Mouse (Mus musculus) left cerebral cortex, adult 9 months (tissue): Measurements from ENCODE around the gene Tagln.
A peak's percentile ranks its signal among the peaks of the same experiment; 100 is the strongest.

Source experiments
- DNase-seq, 2 experiments: peaks; one replicate each; pipeline ENCODE4 v3.0.0; 2022; ENCODE audit warnings: low spot score in 2 of 2

The Tagln gene

DNA sequence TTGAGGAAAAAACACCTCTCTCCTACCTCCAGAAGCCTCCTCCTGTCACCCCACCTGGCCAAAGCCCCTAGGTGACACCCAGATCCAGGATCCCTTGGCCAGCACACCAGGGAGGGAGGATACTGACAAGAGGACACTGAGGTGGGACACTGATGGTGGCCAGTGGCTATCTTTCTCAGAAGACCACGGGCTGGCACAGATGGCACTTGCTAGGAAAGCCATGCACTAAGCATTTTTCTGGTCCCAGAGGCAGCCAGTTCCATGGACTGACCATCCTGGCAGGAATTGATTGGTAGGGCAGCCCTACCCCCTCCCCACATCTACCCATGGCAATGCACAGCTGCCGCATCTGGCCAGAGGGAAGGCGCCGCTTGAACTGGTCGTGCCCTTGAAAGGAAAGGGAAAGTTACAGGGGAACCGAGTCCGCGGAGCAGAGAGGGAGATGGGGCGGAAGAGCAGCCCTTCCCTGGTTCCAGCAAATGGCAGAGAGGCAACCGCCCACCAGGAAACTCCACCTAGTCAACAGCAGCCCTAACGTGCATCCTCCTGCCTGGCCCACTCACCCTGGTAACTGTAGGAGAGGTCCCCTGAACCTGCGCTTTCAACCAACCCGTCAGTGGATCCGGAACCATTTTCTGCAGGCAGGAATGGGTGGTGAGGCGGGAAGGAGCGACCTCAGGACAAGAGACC is 10.5 kb upstream of the Tagln start:
- no peak for DNase-seq

DNA sequence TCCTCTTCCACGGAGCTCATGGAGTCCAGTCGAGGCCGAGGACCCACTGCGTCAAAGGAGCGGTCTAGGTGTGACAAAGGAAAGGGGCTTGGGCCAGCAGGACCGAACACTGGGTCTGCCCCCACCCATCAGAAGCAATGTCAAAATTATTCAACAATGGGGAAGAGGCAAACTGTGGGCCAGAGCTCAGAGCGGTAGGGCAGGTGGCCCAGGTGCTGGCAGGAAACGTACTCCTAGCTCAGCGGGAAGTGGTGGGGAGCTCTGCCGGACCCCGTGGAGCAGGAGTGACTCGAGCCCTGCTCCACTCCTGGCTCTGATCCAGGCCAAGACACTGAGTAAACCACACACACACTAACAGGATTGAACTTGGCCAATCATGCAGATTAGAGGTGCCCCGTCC is 9.9 kb upstream of the Tagln start:
- DNase-seq = no peak

GRCm38 (mm10) chr9:45944506-45945400 is 8.9 kb upstream of the Tagln start:
- no peak for DNase-seq

- no peak for DNase-seq
These were observed 8.0 kb upstream of the Tagln start for GRCm38 (mm10) chr9:45943628-45944505.

DNA sequence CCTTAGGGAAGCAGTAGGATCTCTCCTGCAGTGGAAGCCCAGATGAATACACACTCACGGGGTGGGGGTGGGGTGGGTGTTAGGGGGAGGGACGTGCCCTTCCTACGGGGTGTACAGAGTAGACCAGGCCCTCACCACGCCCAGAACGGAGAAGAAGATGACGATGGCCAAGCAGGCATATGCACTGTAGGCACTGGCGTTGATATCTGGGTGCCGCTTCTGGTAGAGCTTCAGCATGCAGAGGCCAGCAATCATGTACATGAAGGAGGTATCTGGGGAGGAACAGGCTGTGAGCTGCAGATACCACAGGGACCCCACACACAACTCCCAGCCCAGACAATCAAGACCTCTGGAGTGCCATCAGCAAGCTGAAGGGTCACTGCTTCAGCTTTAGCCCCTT is 7.1 kb upstream of the Tagln start:
- DNase-seq = no peak

DNA sequence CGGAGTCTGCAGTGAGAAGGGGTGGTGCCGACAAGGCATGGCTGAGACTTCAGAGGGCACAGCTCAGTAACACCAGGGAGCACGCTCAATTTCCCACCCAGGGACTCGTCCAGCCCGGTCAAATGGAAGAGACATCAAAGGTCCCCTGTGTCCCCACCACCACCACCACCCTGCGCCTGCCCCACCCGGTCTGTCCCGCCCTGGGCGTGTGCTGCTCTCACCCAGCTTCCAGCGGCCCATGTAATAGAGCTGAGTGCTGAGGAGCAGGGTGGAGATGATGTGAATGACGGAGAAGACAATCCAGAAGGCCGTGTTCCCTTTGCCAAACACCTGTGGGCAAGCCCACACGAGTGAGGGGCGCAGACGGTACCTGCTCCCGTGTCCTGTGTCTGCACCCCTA is 6.6 kb upstream of the Tagln start:
- no peak for DNase-seq

DNA sequence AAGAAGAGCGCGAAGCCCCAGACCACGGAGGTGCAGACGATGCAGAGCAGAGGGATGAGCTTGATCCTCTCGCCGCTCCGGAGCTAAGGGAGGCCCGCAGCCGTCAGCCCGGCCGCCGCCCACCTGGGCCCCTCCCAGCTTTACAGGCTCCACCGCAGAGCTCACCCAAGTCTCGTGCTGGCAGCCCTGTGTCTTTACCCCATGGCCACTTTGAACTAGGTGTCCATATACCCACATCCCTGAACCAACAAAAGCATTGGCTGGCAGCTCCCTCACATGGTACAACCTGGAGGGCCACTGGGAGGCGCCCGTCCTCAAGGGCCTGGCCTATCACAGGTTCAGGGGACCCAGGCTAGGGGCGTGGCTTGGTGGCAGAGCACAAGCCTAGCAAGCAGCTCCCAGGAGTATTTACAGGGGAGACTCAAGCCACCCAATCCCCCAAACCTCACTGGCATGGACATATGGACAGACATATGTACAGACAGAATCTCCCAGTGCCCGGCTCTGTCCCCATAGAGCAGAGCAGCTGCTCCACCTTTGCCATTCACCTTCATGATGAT is 5.6 kb upstream of the Tagln start:
- DNase-seq = no peak

DNA sequence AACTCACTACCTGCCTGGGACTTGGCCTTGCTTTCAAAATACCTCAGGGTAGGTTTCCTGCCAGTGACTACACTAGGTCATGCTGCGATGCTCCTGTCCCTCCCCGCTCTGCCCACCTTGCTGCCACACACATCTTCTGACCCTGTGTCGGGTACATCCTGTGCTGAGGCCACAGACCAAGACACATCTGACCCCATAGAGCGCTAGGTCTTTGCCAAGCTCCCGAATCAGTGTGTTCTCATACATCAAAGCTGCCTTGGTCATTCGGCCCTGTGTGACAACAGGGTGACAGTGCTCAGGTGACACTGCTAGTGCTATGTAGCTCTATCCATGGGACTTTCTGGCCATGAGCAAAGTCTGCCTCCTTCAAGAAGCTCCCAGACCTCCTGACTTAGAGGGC is 3.9 kb upstream of the Tagln start:
- no peak for DNase-seq

- no peak for DNase-seq
These were observed 3.2 kb upstream of the Tagln start for GRCm38 (mm10) chr9:45938952-45939637.

DNA sequence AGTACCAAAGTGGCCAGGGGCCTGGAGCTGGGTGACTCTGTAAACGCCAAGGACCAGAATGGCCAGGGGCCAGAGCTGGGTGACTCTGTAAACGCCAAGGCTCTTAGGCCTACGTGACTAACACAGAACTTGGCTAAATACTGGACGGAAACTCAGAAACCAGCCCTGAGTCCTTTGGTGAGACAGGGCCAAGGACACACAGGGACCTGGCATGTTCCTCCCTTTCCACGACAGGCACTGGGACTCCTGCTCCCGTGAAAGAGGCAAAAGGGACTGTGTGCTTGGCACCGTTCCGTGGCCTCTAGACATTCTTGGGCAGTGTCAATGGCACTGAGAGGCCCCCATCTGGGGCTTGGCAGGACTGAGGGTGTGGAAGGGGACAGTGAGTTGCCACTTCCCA is 2.2 kb upstream of the Tagln start:
- no peak for DNase-seq

GRCm38 (mm10) chr9:45936883-45937282 is 1.0 kb upstream of the Tagln start:
- DNase-seq = peak in 1 of 2 experiments; percentile 55

DNA sequence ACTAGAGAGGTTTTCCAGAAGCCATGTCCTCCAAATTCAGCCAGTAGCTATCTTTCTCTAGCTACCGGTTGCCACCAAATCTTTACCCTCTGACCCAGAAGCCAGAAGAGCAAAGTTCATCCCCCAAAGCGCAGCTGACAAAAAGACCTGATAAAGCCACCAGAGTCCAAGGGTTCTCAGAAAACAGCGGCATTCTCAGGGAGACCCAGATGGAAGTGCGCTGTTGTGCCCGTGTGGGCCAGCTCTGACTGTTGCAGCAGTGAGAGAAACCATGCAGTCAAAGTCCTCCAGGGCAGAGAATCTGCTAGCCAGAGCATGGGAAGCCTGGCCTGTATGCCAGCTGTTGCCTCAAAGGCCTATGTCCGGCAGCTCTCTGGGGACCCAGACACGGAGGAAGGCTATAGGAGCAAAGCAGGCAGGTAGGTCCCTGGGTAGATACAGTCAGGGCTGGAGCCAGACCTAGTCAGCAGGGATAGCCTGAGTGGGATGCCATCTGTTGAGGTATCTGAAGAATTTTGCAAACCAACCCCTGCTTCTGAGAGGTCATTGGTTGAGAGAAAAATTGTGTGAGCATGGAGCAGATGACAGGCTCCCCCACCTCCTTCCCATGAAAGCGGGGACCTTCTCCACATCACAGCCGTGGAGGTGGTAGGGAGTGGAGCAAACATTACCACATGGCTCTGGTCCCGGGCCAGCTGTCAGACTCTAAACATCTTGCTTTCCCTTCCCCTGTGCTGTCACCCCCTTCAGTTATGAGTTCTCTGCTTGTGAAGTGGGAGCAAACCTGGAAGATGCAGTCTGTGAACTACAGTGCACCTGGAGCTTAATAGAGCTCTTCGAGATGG is 3.1 kb downstream of the Tagln start:
- peak in 1 of 2 experiments; percentile 39 for DNase-seq

DNA sequence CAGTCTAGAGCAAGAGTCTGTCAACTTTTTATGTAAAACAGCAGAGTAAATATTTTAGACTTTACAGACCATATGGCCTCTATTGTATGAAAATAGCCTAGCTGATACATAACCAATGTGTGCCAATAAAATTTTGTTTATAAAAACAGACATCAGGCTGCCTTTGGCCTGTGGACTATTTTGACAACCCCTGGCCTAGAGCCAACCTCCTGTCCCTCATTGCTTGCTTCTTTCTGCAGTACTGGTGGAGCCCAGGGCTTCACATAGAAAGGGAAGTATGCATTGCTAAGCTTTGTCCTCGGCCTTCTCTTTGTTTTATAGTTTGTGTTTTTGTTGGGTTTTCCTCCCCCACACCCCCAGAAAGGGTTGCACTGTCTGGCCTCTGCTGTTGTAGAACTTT is 3.9 kb downstream of the Tagln start:
- DNase-seq = no peak

- no peak for DNase-seq
These were observed 6.6 kb downstream of the Tagln start for GRCm38 (mm10) chr9:45929285-45929684.

DNA sequence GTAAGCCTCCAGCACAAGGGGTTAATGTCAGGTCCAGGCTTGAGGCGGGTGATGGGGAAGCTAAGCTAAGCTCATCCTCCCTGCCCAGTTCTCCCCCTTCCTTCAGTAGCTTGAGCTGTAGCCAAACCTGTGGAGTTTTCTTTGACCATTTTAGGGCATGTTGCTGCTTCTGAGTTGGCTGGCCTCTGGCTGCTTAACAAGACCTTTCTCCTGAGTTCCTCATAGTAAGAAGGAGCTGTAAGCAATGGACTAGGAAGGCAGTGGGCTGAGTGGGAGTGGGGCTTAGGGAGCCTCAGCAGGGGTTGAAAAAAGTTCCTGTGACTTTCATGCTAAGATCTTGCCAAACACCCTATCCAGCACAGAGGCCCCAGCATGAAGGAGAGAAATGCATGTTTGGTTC is 16.0 kb downstream of the Tagln start:
- no peak for DNase-seq

DNA sequence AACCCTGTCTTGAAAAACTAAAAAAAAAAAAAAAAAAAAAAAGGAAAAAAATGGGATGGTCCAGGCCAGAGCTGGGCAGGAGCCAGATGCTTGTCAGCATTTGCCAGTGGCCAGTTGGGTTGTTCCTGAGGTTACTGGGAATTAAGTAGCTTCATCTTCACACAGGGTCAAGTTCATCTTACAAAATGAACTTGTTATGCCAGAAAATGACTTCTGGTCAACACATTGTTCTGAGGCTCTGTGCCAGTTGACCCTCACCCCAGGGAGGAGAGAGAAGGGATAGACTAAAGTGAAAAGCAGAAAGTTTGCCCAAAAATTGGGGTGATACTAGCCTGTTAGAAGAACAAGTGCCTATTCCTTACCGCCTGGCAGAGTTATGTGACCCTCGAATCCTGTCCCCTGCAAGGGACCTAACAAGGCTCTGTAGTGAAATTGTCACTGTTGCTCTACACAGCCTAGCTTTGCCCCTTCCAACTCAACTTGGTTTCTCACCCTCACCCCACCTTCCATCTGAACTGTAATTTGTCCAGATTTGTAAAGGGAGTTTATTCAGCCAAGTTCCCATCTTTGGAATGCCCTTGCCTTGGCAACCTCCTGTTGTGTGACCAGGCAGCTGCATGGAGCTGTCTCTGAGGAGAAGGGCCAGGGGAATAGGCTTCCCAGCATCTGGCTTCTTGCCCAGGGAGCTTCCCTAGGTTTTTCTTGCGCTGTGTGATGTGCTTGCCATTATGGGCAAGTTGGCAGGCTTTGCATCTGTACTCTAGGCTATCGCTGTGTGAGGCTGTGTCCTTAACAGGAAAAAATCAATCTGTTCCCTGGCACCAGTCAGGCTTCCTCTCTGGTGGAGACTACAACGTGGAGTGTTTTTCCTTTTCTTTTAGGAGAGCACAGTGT is 18.6 kb downstream of the Tagln start:
- peak in 1 of 2 experiments; percentile 49 for DNase-seq

DNA sequence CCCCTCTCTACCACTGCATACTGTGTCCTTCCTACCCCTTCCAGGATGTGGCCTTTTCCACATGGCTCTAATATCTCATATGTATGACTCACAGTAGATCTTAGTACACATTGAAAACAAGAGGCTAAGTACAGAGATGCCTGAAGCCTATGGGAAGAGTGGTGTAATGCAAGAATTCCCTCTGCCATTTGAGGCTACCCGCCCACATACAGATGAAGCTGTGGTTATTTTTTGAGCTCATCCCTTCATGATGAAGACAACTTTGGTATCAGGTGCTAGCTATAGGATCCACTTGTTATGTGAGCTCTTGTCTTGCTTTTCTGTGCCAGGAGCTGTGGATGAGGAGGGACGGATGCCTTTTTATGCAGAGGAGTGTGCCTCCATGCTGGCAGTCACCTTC is 20.2 kb downstream of the Tagln start:
- DNase-seq = peak in 1 of 2 experiments; percentile 21

- peak in 1 of 2 experiments; percentile 38 for DNase-seq
These were observed 24.2 kb downstream of the Tagln start for GRCm38 (mm10) chr9:45911673-45912072.

DNA sequence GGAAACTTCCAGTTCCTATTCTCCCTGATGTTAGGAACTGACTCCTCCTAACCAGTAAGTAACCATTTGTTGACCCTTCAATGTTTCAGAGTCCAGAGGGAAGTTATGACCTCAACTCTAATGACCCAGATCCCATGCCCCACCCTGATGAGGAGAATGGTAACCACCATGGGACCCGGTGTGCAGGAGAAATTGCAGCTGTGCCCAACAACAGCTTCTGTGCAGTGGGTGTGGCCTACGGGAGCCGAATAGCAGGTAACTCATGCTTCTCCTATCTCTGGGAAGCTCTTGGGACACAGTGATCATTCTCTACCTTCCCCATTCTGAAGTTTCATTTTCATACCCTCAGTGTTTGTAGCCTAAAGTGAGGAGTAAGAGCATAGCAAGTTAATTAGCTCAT is 24.9 kb downstream of the Tagln start:
- DNase-seq = no peak
